Mouse (Mus musculus): ENCODE results near the gene Tnfrsf11a. TPM values are rescaled to one million over a fixed set of nuclear protein-coding genes. Genes with fewer than 3 reads are reported as not detected.

The Tnfrsf11a gene
- polyA plus RNA-seq, 1 experiment from 2014 or later, result 0.46 TPM

DNA sequence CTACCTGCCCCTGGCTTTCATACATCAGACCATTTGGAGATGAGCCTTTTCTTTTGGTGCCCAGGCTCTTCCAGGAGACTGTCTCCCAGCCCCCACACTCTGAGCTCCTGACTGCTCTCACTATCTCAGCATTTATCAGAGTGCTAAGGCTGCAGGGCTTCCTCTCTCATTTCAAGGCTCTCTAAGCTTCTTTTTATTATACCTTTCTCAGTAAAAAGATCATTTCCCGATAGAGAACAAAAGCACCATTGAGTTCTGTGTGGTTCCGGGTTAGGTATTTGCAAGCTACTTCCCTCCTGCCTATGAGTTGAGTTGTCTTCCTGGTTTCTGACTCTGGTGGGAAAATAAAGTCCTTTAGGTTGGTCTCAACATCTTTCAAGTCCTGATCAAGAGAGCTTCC, 103.0 kb downstream of the Tnfrsf11a start:
- ATAC-seq, result no peak
- Histone ChIP-seq H3K36me3 (ENCODE audit: poor library complexity, severe bottlenecking) (no peaks in the 10 kb centered on the region), H3K4me2 (no peak overlapping the region), H3K4me1 (peaks cover 6% of the 10 kb centered on the region; the same call in 1 of the 2 replicates), H3K27me3 (no peaks in the 10 kb centered on the region), H3K9me3 (replicated peaks) (no peaks in the 10 kb centered on the region), H3K27ac (no peak overlapping the region), H3K4me3 (no peak overlapping the region), H3K9ac (no peak overlapping the region)
- 88% methylated on average over 2 of the region's 2 CpGs for WGBS

DNA sequence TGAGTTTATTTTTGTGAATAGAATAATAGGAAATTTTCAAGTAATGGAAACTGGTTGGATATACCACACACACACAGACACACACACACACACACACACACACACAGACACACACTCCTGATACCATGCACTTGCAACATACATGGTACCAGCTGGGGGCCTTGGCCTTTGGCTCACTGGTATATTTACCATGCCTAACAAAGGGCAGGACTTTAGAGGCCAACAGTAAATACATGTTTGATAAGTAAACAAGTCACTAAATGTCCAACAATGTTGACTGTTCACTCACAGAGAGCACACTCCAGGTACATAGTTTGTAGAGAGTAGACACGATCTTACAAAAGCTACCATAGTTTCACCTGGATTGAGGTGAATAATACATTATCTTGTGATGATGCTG, 104.6 kb downstream of the Tnfrsf11a start:
- 90% methylated on average over 1 of the region's 1 CpGs for WGBS
- no peak for ATAC-seq

DNA sequence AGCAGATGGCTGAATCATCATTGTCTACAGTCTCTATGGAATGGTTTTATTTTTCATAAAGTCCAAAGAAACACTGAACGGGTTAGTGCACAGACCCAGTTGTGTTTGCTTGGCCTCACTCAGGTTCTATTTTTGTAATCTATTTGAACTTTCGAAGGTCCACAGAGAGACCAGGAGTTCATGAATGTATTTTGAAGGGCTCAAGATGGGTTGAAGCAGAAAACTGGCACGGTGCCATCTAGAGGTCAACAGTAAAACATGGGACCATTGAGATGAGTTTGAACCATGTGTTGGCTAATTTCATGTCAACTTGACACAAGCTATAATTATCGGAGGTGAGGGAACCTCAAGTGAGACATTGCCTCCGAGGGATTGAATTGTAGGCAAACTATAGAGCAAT, 105.1 kb downstream of the Tnfrsf11a start:
- no peak overlapping the region for H3K4me2 ChIP-seq
- peaks cover 6% of the 10 kb centered on the region; the same call in 1 of the 2 replicates for H3K4me1 ChIP-seq
- H3K36me3 ChIP-seq (ENCODE audit: poor library complexity, severe bottlenecking), result no peaks in the 10 kb centered on the region
- no peak for ATAC-seq
- H3K4me3 ChIP-seq, result no peak overlapping the region
- H3K9me3 ChIP-seq (replicated peaks), result no peaks in the 10 kb centered on the region
- no peaks in the 10 kb centered on the region for H3K27me3 ChIP-seq
- H3K9ac ChIP-seq, result no peak overlapping the region
- no peak overlapping the region for H3K27ac ChIP-seq
- WGBS, result 76% methylated on average over 5 of the region's 5 CpGs

More for the DNA sequence above, 104.6 kb downstream of the Tnfrsf11a start:
- Histone ChIP-seq H3K9ac (no peak overlapping the region), H3K4me2 (no peak overlapping the region), H3K36me3 (ENCODE audit: poor library complexity, severe bottlenecking) (no peaks in the 10 kb centered on the region), H3K9me3 (replicated peaks) (no peaks in the 10 kb centered on the region), H3K4me1 (peaks cover 6% of the 10 kb centered on the region; the same call in 1 of the 2 replicates), H3K27me3 (no peaks in the 10 kb centered on the region), H3K27ac (no peak overlapping the region), H3K4me3 (no peak overlapping the region)

DNA sequence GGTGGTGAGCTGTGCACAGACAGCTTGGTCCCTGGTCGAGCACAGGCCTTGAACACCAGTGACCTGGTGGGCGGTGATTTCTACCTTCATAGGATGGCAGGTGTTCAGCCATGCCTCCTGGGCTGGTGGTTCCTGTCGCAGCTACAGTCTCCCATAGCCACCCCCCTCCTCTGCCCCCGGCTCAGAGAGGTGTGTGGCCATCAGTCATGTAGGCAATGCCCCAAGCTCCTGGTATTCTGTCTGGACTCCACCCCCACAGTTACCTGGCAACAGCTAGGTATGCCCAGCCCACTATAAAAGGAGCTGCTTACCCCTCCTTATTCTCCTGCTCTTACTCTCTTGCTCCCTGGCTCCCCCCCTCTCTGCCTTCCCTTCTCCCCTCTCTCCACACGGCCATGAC, 105.8 kb downstream of the Tnfrsf11a start:
- Histone ChIP-seq H3K4me2 (no peak overlapping the region), H3K4me3 (no peak overlapping the region), H3K27ac (no peak overlapping the region), H3K4me1 (no peaks in the 10 kb centered on the region; the same call in 1 of the 2 replicates), H3K27me3 (no peaks in the 10 kb centered on the region), H3K9ac (no peak overlapping the region), H3K36me3 (ENCODE audit: poor library complexity, severe bottlenecking) (no peaks in the 10 kb centered on the region), H3K9me3 (replicated peaks) (no peaks in the 10 kb centered on the region)
- ATAC-seq, result no peak
- 75% methylated on average over 5 of the region's 5 CpGs for WGBS

DNA sequence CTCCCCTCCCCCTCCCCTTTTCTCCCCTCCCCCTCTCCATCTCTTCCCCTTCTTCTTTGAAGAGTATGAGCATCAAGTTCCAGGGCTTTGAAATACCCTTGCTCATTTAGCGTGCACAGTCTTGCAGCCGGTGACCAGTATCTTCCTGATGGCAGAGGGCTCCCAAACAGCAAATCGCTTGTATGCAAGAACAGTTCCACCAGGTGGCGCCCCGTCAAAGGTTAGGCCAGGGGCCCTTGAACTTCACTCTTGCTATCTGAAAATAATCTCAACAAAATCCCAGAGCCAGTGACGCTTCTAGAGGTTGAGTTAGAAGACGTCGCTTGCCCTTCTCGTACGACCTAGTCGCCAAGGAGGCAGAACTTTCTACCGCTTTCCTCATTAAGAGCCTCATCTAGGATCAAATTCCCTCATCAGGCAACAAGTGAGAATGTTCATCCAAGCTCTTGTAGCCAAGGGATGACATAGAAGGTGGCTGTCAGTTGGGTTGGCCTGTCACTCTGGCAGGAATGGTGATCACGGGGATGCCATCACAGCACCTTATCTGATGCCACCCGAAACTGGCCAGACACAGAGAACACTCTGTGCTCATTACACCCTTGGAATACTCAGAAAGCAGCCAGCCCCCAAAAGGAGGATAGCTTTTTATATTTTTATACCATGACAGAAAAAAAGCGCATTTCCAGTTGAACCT, 110.7 kb downstream of the Tnfrsf11a start:
- Histone ChIP-seq H3K27ac (no peak overlapping the region), H3K4me3 (no peak overlapping the region), H3K9ac (no peak overlapping the region), H3K27me3 (no peaks in the 10 kb centered on the region), H3K36me3 (ENCODE audit: poor library complexity, severe bottlenecking) (no peaks in the 10 kb centered on the region), H3K4me2 (no peak overlapping the region), H3K4me1 (no peaks in the 10 kb centered on the region), H3K9me3 (replicated peaks) (no peaks in the 10 kb centered on the region)
- WGBS, result 42% methylated on average over 15 of the region's 15 CpGs
- ATAC-seq, result peak; percentile 41

DNA sequence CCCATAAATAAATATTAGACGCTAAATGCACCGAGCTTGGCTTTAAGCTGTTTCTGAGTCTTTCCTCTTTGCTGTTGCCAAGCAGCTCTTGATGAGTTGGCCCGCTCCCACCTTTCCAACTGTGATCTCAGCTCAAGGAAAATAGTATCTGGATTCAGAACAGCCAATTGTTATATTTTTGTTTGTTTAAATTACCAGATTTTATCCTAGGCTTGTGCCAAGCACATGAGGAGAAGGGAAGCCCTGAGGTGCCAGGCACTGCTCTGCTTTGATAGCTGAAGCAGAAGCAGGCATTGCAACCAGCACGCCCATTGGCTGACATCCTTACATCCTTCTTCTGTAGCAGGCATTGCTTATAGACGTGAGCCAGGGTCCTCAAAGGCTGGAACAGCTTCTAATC, 114.5 kb downstream of the Tnfrsf11a start:
- Histone ChIP-seq H3K4me3 (no peak overlapping the region), H3K27ac (no peak overlapping the region), H3K9ac (no peak overlapping the region), H3K4me1 (no peaks in the 10 kb centered on the region), H3K36me3 (ENCODE audit: poor library complexity, severe bottlenecking) (no peaks in the 10 kb centered on the region), H3K9me3 (replicated peaks) (no peaks in the 10 kb centered on the region), H3K27me3 (no peaks in the 10 kb centered on the region), H3K4me2 (no peak overlapping the region)
- WGBS, result 80% methylated on average over 5 of the region's 5 CpGs
- ATAC-seq, result peak; percentile 27; the same call in 1 of the 2 replicates

Other genes with a start within 250 kb of the Tnfrsf11a start
- gene Pign, start 117.0 kb upstream of the Tnfrsf11a start, polyA plus RNA-seq (2015; fragmentation: Nextera tagmentation; extraction: Ambion mirVana), result 9.4 and 10.4 TPM in 2 replicates
- 35.2 and 35.5 TPM in 2 replicates for gene Relch, start 116.9 kb upstream of the Tnfrsf11a start, polyA plus RNA-seq (2015; fragmentation: Nextera tagmentation; extraction: Ambion mirVana)
- gene Zcchc2, start 209.7 kb downstream of the Tnfrsf11a start, polyA plus RNA-seq (2015; fragmentation: Nextera tagmentation; extraction: Ambion mirVana), result 1.7 and 1.8 TPM in 2 replicates

Data from forebrain, embryonic 13.5 days (tissue).